Mouse (Mus musculus) c-Kit-negative CD71-positive TER-119-positive erythroid progenitor cells, embryonic 14.5 days (primary cell): ENCODE results near the gene Ank3.

Experiments used
- DNase-seq: peaks from one replicate; pipeline ENCODE4 v3.0.0-alpha.2; 2013; ENCODE audit warnings: low read depth, low spot score

Ank3 gene

GRCm38 (mm10) chr10:69716907-69717306 is 318.3 kb downstream of the Ank3 start:
- no peak for DNase-seq

DNA sequence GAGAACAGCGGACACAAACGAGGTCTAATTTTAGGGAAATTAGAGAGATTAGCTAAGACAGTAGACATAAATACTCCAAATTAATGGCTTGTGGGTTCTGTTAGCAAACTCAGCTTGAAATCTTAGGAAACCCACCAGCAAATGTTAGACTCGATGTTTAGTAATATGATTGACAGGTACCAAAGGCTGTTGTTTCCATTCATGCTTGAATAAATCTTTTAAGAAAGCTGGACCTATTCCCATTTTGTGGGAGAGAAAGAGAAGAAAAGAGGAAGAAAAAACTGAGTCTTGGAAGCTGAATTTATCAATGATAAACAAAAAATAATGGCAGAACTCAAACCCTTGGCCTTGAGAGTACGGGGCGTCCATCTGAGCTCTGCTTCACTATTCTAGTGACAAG is 320.8 kb downstream of the Ank3 start:
- no peak for DNase-seq

- DNase-seq: no peak
These were observed 321.4 kb downstream of the Ank3 start for GRCm38 (mm10) chr10:69719901-69720415.

GRCm38 (mm10) chr10:69720452-69720851 is 321.9 kb downstream of the Ank3 start:
- DNase-seq: no peak

GRCm38 (mm10) chr10:69720899-69721490 is 322.4 kb downstream of the Ank3 start:
- no peak for DNase-seq

DNA sequence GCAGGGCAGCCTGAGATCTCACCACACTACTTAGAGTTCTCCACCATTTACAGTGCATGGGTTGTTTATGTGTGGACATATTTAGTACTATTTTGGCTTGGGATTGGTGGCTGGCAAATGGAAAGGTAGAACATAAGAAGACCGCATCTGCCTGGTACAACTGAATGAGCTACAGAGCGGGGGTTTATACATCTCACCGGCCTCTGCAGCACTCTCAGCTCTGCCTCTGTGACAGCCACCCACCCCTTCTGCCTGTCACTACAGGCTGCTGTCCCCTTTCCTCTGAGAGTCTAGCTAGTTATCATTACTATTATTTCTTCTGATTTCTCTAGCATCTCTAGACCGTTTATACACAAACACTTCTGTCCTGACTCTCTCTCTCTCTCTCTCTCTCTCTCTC is 325.6 kb downstream of the Ank3 start:
- no peak for DNase-seq

- no peak for DNase-seq
These were observed 326.5 kb downstream of the Ank3 start for GRCm38 (mm10) chr10:69725078-69725477.

DNA sequence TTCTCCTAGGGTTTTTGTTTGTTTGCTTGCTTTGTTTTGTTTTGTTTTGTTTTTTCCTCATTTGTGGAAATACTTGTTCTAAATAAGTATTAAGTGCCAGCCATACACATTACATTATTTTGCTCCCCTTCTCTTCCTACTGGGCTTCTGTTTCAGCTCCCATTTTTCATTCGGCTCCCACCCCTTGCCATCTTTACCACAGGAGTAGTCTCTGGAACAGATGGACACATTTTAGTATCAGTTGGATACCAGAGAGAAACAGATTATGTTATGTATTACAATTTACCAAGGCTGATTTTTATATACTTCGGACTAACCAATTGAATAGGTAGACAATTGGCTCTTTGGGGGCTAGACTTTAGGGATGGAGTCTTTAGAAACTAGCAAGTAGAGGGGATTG is 327.7 kb downstream of the Ank3 start:
- DNase-seq: no peak

DNA sequence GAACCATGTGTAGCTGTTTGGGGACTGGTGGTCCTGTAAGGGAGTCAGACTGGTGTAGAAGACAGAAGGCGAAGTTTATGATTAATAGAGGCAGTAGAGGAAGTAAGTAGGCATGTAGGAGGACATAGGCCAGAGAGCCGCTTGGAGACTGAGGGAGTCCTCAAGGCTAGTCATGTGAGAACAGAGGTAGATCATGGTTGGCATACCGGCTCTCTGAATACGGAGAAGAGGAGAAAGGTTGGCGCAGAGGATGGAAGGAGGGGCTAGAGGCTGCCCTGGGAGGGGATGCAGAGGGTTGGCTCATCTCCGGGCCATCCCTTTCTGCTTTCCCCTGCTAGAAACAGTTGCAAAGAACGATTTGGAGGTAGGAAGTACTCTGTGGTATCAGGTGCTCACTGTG is 328.2 kb downstream of the Ank3 start:
- no peak for DNase-seq

- DNase-seq: no peak
These were observed 330.3 kb downstream of the Ank3 start for GRCm38 (mm10) chr10:69728876-69729275.

- no peak for DNase-seq
These were observed 331.8 kb downstream of the Ank3 start for GRCm38 (mm10) chr10:69730351-69730871.

DNA sequence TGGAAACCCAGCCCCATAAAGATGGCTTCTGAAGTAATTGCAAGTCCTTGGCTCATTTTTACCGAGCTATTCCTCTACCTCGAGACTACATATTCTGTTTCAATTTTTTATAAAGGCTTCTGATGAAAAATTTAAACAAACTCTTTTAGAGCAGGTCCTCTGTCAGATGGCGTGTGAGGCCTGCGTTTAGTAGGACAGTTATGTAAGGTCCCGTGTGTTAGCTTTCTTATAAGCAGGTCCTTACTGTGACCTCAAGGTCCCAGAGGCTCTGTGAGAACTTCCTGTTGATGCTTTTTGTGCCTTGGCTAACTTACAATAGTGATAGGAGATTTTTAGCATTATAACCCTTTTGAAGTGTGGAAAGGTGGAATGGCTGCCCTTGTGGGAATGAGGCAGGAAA is 332.8 kb downstream of the Ank3 start:
- no peak for DNase-seq

DNA sequence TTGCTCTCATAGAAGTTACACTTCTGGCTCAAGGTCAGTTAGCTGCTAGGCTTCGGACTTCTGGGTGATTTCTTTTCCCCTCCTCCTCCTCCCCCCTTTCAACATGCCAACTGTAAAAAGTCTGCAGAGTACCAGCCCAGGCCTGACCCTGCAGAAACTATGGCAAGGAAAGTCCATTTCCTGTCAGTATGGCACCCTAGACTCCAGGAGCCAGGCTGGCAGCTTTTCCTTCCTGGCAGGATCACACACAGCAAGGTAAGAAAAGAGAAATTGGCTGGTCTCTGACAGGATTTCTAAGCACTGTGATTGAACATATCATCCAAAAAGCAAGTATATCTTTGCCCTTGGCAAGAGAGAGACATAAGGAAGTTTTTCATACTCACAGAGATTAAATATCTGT is 333.3 kb downstream of the Ank3 start:
- DNase-seq: no peak

DNA sequence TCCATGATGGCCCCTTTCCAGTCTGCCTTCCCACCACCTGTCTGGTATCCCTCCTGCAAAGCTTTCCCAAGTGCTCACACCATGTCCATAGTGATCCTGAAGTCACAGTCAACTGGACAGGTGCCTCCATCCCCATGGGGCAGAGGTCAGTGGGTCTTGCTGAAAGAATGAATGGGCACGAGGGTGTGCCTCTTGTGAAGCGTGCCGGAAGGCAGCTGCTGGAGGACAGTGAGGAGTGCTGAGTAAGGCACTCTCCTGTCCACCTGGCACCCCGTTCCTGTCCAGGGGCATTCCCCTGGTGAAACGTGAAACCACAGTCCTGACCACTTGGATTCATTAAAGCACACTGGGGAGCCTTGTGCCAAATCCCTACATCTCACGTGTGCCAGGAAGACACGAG is 337.7 kb downstream of the Ank3 start:
- DNase-seq: no peak

- DNase-seq: no peak
These were observed 340.2 kb downstream of the Ank3 start for GRCm38 (mm10) chr10:69738741-69739271.

- no peak for DNase-seq
These were observed 344.0 kb downstream of the Ank3 start for GRCm38 (mm10) chr10:69742528-69742927.

- no peak for DNase-seq
These were observed 345.6 kb downstream of the Ank3 start for GRCm38 (mm10) chr10:69744181-69744580.

GRCm38 (mm10) chr10:69744871-69745270 is 346.3 kb downstream of the Ank3 start:
- no peak for DNase-seq

- DNase-seq: no peak
These were observed 347.7 kb downstream of the Ank3 start for GRCm38 (mm10) chr10:69746322-69746721.

DNA sequence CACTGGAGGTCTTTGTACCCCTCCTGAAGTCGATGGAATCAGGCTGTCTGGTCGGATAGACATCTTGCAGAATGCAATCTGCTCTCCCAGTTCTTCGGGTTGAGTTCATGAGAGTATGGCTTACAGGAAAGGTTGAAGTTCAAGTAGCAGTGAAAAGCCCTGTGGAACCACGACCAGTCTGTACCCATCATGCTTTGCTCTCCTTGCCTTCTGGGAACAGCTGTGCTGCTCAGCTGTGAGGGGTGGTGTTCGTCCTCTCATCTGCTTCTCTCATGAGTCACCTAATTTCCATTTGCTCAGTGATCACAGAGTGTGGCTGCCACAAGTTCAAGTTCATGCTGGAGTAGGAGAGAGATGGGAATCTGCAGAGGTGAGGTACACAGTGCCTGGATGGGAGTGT is 348.2 kb downstream of the Ank3 start:
- DNase-seq: no peak

GRCm38 (mm10) chr10:69751416-69751815 is 352.8 kb downstream of the Ank3 start:
- no peak for DNase-seq

- DNase-seq: no peak
These were observed 354.9 kb downstream of the Ank3 start for GRCm38 (mm10) chr10:69753464-69753863.

DNA sequence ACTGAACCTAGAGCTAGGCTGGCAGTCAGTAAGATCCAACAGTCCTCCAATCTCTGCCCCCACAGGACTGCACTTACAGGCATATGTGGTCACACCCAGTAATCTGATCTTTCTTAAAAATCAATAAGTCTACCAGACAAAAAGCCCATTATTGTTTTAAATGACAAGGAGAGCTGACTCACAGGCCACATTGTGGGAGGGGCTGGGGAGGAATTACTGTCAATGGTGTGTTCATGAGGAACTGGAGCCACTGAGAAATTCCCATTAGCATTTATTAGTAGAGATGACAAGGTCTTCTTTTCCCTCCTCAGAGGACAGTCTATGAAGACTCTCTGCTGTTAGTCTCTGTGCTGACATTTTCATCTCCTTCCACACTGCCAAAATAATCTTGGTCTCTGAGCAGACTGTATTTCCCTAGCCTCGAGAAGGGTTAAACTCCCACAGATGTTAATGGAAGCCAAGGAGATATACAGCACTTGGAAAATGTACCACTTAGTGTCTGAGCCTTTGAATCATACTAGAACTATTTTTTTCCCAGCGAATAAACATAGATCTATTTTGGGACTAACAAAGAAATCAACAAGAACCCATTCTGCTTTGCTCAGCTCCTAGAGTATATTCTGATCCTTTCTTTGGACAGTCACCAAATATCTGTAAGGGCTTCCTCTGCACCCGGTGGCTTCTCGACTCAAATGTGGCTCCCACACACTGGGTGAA is 358.5 kb downstream of the Ank3 start:
- DNase-seq: no peak
